Mouse (Mus musculus): ENCODE data around the gene Tctn1.

The Tctn1 gene

GRCm38 (mm10) chr5:122245186-122245585, 19.1 kb downstream of the Tctn1 start:
- no peak for DNase-seq

DNA sequence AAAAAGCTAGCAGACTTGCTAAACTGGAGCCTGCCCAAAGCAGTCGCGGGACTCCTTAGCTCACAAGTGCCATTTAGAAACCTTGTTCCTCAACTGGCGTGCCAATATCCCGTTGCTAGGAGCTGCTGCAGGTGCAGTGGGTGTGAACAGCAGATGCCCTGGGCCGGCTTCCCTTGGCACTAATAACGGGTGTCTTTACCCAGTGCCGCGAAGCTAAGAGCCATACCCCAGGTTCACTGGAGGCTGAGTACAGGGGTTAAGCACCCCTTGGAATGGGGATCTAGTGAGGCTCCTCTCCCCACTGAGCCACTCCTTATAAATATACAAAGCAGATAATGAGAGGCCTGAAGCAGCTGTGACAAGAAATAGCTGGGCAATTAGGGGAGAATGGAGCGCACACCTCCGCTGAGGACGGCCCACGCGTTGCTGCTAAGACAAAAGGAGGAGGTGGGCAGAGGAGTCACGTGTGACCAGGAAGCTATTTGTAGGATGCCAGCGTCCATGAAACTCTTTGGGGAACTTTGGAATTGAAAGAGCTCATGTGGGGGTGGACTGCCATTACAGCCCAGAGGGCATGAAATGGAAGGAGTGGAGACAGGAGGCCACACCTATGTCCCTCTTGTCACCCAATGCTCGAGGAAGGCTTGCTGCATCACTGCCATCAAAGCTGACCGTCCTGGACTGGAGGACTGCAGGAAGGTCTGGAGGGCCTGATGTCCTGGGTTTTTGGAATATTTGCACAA, 20.3 kb downstream of the Tctn1 start:
- no peak for DNase-seq

- DNase-seq: no peak
These were observed 21.6 kb downstream of the Tctn1 start for GRCm38 (mm10) chr5:122242521-122243123.

GRCm38 (mm10) chr5:122240989-122241388, 23.3 kb downstream of the Tctn1 start:
- no peak for DNase-seq

DNA sequence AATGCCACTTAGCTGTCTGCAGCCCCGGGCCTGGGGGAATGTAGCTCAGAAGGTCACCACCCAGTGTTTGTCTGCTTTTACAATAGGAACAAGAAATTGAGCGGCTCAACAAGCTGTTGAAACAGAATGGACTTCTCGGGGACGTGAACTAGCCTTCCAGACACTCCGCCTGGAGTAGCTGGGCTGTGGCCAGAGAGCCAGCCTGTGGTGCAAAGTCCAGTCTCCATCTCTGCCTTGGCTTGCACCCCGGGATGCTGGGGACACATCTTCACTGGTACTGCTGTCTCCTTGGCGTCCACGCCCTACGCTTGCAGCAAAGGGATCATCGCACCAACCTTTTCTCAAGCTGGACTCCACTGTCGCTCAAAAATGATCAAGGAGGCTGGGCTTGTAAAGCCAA, 23.7 kb downstream of the Tctn1 start:
- DNase-seq: no peak

DNA sequence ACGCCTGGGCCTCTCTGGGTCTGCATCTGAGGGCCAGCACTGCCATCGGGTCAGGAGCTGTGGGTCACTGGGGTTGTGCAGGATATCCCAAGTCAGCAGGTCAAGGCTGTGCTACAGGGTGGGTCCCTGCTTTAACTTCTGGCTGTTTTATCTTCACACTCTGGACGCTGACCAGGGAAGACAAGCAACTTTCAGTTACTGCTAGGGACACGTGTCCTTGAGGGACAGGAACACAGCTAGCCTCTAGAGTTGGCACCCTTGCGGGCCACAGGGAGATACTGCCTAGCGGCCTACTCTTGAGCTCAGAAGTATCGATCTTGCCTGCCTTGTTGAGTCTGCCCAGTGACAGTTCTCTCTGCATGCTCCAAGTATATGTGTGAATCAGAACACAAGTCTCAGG, 24.6 kb downstream of the Tctn1 start:
- no peak for DNase-seq

DNA sequence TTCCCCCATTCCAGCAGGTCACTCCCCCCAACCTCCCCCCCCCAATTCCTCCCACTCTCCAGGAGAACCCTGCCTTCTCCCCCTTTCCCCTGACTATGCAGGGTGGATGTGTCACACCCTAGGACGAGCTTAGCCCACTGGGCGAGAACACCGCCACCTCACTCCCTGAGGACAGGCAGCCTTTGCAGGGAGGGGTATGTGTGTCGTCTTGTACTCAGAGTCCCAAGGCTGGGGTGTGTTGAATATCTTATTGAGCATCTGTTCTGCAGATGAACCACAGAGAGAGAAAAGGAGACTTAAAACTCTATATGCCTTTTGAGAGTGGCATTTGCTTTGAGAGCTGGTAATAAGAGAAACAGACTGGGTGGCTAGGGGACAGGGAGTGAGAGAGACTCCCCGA, 27.1 kb downstream of the Tctn1 start:
- no peak for DNase-seq

GRCm38 (mm10) chr5:122235196-122235836, 28.9 kb downstream of the Tctn1 start:
- no peak for DNase-seq

DNA sequence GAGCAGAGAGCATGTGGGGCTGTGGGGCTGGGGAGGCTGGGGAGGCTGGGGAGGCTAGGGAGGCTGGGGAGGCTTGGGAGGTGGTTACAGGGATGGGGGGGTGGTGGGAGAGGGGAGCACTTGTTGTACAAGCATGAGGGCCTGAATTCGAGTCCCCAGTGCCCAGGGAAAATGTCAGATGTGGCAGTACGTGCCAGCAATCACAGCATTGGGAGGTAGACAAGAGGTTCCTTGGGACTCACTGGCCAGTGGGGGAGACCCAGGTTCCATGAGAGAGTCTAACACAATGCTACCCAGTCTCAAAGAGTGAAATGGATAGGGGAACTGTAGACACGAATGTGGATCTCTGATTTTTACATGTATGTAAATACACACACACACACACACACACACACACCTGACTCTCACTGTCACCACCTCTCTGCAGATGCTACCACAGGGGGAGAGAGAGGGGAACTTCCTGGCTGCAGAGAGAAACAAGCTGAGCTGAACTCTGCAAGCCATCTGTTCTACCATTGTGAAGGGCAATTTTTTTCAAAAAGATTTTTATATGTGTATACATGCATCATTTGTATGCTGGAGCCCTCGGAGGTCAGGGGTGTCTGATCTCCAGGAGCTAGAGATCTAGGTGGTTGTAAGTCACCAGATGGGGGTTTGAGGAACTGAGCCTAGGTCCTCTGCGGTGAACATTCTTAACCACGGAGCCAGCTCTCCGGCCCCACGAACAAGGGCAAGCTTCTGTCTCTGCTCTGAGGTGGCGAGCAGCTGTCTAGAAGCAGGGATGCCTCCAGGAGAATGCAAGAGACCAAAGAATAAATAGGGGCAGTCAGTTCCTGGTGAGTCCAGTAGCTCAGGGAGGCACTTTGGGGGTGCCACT, 29.7 kb downstream of the Tctn1 start:
- no peak for DNase-seq

DNA sequence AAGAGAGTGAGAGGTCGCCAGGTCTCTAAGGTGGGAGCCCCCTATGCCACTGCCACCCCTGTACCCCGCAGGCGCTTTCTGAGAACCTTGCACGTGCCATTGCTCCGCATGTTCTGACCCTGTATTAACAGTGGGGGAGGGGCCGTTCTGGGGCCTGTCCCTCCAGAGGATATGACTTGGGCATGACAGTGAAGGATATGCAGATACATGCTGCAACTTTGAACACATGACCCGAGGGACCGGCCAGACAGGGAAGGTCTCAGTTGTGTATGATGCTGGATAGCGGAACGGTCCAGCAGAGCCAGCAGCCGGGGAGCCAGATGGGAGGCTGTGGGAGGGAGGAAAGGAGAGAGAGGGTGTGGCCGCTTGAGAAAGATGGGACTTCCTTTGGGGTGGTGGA, 30.6 kb downstream of the Tctn1 start:
- no peak for DNase-seq

GRCm38 (mm10) chr5:122233077-122233581, 31.1 kb downstream of the Tctn1 start:
- DNase-seq: no peak

DNA sequence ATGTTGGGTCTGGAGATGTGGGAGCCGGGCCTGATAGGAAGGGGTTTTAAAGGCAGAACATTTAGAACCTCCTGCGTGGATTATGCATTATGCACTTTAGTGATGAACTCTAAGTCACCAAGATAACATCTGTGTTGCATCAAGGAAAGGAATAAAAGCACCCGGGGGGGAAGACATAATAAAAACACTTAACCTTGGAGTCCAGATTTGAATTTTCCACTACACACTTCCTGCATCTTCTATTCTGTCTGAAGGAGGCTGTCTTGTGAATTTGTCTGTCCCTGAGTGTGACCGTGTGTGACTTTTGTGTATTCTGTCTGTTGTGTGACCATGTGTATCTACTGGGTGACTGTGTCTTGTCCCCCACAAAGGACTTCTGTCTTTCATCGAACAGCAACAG, 32.3 kb downstream of the Tctn1 start:
- DNase-seq: no peak

DNA sequence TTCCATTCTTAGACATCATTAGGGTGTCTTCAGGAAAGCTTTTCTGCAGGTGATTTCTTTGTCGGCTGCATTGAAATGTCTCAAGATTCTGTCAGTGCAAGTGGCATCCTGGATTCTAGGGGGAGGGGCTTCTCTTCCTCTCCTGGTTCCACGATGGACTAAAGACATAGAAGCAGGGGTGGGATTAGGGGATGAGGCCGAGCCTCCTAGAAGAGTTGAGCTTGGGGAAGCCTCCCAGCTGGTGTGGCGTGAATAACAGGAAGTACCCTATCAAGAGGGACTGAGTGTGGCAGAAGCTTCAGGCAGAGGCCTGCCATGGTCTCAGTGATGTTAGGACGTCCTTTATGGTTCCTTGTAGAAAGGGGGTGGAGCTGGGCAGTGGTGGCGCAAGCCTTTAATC, 32.8 kb downstream of the Tctn1 start:
- no peak for DNase-seq

GRCm38 (mm10) chr5:122230816-122231215, 33.4 kb downstream of the Tctn1 start:
- no peak for DNase-seq

DNA sequence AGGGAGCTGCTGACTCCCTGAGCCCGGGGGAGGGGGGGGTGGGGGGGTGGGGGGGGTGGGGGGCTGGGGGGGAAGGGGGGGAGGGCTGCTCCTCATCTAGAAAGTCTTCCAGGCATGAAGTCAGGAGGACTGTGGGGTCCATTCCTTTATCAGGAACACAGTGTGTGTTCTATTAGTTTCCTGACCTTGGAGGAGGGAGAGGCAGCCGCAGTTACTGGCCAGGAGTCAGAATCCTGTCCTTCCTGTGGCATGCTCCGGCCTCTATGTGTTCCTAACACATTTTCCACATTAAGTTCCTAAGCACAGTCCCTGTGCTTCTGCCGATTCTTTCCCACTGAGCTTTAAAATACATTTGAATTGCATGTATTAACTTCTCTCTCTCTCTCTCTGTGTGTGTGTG, 35.5 kb downstream of the Tctn1 start:
- no peak for DNase-seq

DNA sequence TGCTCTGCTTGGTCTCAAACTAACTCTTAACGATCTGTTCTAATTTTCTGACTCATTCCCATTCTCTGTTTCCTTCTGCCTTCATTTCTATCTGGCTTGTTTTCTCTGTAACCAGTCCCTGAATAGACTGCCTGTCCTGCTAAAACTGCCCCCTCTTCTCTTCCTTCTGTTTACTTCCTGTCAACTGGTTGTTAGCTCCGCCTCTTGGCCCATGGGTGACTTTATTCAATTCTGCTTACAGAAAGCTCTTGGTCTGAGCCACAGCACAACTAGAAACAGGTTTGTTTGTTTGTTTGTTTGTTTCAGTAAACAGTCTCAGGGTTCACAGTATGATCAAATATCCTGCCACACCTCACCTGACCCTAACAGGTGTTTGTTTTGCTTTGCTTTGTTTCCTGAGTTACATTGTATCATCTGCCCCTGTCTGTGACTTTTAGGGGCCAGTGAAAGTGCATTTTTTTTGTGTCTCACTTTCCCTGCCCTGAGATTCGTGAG, 35.9 kb downstream of the Tctn1 start:
- DNase-seq: no peak

DNA sequence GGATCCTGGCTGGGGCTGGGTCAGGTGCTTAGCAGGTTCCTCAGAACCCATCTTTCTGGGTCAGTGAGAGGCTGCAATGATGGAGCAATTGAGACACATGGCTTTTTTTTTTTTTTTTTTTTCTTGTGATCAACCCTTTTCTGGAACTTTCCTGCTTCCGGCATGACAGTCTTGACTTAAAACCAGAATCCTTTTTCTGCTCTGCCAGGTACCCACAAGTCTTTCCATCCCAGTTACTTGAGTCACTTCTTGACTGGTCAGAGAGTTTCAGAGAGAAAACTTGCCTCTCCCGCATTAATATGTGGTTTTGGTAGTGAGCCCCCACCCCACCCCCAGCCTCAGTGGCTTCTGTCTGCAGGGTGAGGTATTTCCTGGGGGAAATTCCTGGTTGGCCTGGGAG, 40.0 kb downstream of the Tctn1 start:
- no peak for DNase-seq

GRCm38 (mm10) chr5:122221085-122221484, 43.2 kb downstream of the Tctn1 start:
- no peak for DNase-seq

- DNase-seq: no peak
These were observed 44.3 kb downstream of the Tctn1 start for GRCm38 (mm10) chr5:122219655-122220629.

DNA sequence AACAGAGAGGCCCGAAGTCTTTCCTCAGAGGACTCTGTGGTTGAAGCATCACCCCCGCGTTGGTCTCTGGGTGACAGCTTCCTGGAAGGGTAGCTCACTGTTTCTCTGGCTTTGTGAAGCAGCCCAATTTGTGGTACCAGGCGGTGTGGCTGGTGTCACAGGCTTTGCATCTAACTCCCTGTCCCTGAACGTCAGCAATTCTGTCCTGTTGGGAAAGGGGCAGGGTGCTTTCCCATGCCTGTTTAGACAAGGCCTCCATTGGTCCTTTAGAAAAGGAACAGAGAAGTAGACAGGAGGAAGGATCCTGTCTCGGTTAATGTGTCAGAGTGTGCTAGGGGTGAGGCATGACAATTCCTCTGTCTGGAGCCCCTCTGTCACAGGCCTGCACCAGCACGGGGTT, 45.3 kb downstream of the Tctn1 start:
- no peak for DNase-seq

DNA sequence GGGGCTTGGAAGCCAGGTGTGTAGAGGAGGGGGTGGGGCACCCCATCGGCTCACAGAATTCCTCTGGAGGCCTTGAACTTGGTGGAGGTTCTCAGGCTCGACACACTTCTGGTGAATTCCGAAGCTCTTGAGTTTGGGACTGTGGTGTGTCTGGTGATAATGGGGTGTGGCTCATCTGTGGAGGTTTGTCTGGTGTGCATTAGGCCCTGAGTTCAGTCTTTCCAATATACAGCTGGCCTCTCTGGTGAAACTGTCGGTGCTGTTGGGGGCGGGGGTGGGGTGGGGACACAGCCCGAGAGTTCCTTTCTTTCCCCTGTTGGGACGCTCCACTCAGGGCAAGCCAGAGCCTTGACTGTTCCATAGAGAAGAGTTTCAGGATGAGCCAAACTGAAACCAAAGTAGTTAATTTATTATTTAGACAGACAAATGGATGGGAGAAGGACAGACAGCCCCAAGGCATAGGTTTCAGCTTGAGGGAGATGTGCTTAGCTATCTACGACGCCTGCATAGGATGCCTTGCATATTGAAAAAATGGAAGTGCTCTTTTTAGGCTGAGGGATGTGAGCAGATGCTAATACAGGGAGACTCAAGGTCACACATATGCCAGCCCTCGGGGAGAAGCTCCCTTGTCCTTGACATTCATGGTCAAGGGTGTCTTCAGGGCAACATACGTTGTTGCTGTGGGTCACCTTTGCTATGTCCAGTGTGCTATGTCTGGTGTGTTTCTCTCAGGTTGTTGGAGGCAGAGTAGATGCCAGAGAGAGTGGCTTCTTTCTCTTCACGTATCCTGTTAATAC, 46.0 kb downstream of the Tctn1 start:
- no peak for DNase-seq
